Mouse (Mus musculus) liver, embryonic 16.5 days (tissue): Measurements from ENCODE around the gene Olfr1392. TPM values are rescaled to one million over a fixed set of nuclear protein-coding genes. Genes with fewer than 3 reads are reported as not detected.

Experiments
- ATAC-seq: fragments of 200-750 bp; cut with Nextera tagmentation; 2 replicates; pipeline ENCODE4 v1.8.0; 2017; ENCODE audit warnings: low read depth, mild to moderate bottlenecking, moderate number of reproducible peaks, moderate library complexity
- H3K27ac ChIP-seq: fragments of 300-500 bp; sonication (generic); 2 replicates; pipeline ENCODE4 v1.5.1; 2014; ENCODE audit warnings: mild to moderate bottlenecking, low read length
- H3K27me3 ChIP-seq: fragments of 300-500 bp; sonication (generic); 2 replicates; pipeline ENCODE4 v1.6.1; 2014; ENCODE audit warnings: low read depth, low read length, mixed read lengths; ENCODE audit not compliant: control insufficient read depth, insufficient read depth
- H3K36me3 ChIP-seq: fragments of 300-500 bp; sonication (generic); 2 replicates; pipeline ENCODE4 v1.6.1; 2014; ENCODE audit warnings: mild to moderate bottlenecking; ENCODE audit not compliant: control insufficient read depth, insufficient read depth
- H3K4me1 ChIP-seq: fragments of 300-500 bp; sonication (generic); 2 replicates; pipeline ENCODE4 v1.6.1; 2014; ENCODE audit warnings: low read depth, low read length, mixed read lengths; ENCODE audit not compliant: control insufficient read depth
- H3K4me2 ChIP-seq: fragments of 300-500 bp; sonication (generic); 2 replicates; pipeline ENCODE4 v1.6.1; 2014; ENCODE audit warnings: low read depth, low read length, mixed read lengths
- H3K4me3 ChIP-seq: fragments of 300-500 bp; sonication (generic); 2 replicates; pipeline ENCODE4 v1.5.1; 2014; ENCODE audit warnings: low read depth, mild to moderate bottlenecking, low read length
- H3K9ac ChIP-seq: fragments of 300-500 bp; sonication (generic); 2 replicates; pipeline ENCODE4 v1.6.1; 2014; ENCODE audit warnings: low read depth, low read length
- H3K9me3 ChIP-seq: fragments of 300-500 bp; sonication (generic); replicated peaks from 2 replicates; pipeline ENCODE4 v1.6.1; 2016; ENCODE audit warnings: low read length; ENCODE audit not compliant: control insufficient read depth
- WGBS: fragments of 180-500 bp; shearing (Covaris S2); extraction: QIAGEN DNeasy Blood & Tissue Kit; methylation state at CpG from one replicate; pipeline ENCODE4 v1.1.7; 2014; ENCODE audit not compliant: insufficient replicate concordance; 5-methylcytosine and 5-hydroxymethylcytosine counted together
- polyA plus RNA-seq: library from polyadenylated mRNA; unstranded; fragments of >200 nt; fragmentation: Nextera tagmentation; extraction: Ambion mirVana; gene quantifications from 2 replicates; pipeline ENCODE4 v1.2.1, GENCODE M21; 2015

The Olfr1392 gene
- polyA plus RNA-seq, 1 experiment from 2014 or later = not detected

DNA sequence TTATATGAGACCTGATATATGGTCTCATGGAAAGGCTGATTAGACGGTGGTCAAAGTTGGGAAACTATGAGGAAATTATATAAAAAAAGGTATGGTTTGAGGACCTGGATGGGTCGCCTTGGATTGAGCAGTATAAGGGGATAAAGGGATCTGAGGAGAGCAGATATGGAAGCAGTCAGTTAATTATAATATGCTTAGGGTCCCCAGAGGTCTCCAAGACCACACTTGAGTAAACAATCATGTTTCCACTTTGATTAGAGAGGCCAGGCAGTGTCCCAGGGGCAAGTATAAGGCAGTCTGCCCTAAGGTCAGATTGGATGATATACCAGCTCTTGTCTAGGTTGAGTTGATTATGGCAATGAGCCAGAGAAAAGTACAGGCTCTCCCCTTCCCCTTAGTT, 37.4 kb downstream of the Olfr1392 start, which contains the start of gene Olfr1391:
Olfr1391 (plus strand) TSS at position 301 of the 400 bp plus-strand sequence.
- Histone ChIP-seq H3K27me3 (no peaks in the 10 kb centered on the region), H3K9ac (no peak within 1 kb of the TSS), H3K27ac (no peak within 1 kb of the TSS), H3K4me2 (no peak within 1 kb of the TSS), H3K4me1 (no peaks in the 10 kb centered on the region), H3K4me3 (no peak within 1 kb of the TSS), H3K9me3 (no peaks in the 10 kb centered on the region), H3K36me3 (no peaks in the 10 kb centered on the region)
- no peak for ATAC-seq
- 55% methylated on average over 2 of the region's 2 CpGs for WGBS

GRCm38 (mm10) chr11:49326726-49327125, 41.6 kb downstream of the Olfr1392 start:
- H3K4me3 ChIP-seq = no peak overlapping the region
- H3K36me3 ChIP-seq = no peaks in the 10 kb centered on the region
- H3K9ac ChIP-seq = no peak overlapping the region
- no peak for ATAC-seq
- no peak overlapping the region for H3K4me2 ChIP-seq
- H3K27ac ChIP-seq = no peak overlapping the region
- H3K9me3 ChIP-seq = no peaks in the 10 kb centered on the region
- 57% methylated on average over 3 of the region's 3 CpGs for WGBS
- H3K27me3 ChIP-seq = no peaks in the 10 kb centered on the region
- H3K4me1 ChIP-seq = no peaks in the 10 kb centered on the region

DNA sequence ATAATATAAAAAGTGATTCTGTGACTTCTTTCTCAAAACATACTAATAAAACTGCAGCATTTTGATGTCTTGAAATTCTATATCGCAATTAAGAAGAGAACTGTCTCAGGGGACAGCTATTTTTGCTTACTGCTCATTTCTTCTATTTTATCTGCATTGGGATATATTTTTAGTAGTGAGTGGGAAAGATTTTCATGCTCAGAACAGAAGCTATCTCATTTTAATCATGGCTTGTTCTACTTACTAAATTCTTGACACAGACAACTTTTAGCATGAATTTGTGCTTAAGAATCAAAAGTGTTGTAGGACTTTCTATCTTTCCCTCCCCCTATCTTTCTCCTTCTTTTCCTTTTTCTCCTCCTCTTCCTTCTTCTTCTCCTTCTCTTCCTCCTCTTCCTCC, 44.6 kb downstream of the Olfr1392 start:
- Histone ChIP-seq H3K4me1 (no peaks in the 10 kb centered on the region), H3K27me3 (no peaks in the 10 kb centered on the region), H3K36me3 (no peaks in the 10 kb centered on the region), H3K9ac (no peak overlapping the region), H3K27ac (no peak overlapping the region), H3K4me2 (no peak overlapping the region), H3K4me3 (no peak overlapping the region), H3K9me3 (no peaks in the 10 kb centered on the region)
- ATAC-seq = no peak
- 59% methylated on average over 1 of the region's 1 CpGs for WGBS

GRCm38 (mm10) chr11:49334888-49335287, 49.8 kb downstream of the Olfr1392 start, which contains the start of gene Olfr1390:
Gene Olfr1390, plus strand, starts transcription at chr11:49335188.
- 67% methylated on average over 1 of the region's 1 CpGs for WGBS
- Histone ChIP-seq H3K27ac (no peak within 1 kb of the TSS), H3K4me2 (no peak within 1 kb of the TSS), H3K36me3 (no peaks in the 10 kb centered on the region), H3K4me1 (no peaks in the 10 kb centered on the region), H3K9me3 (no peaks in the 10 kb centered on the region), H3K9ac (no peak within 1 kb of the TSS), H3K27me3 (no peaks in the 10 kb centered on the region), H3K4me3 (no peak within 1 kb of the TSS)
- no peak for ATAC-seq

- Histone ChIP-seq H3K27me3 (no peaks in the 10 kb centered on the region), H3K27ac (no peak overlapping the region), H3K9ac (no peak overlapping the region), H3K36me3 (no peaks in the 10 kb centered on the region), H3K4me3 (no peak overlapping the region), H3K4me1 (no peaks in the 10 kb centered on the region), H3K9me3 (no peaks in the 10 kb centered on the region), H3K4me2 (no peak overlapping the region)
- WGBS = 19% methylated on average over 4 of the region's 4 CpGs
- ATAC-seq = no peak
These were observed 52.2 kb downstream of the Olfr1392 start for GRCm38 (mm10) chr11:49337150-49337832.

Other genes starting within 250 kb of the Olfr1392 start
- 1.3 and 1.5 TPM in 2 replicates for gene 9930111J21Rik2, start 234.0 kb upstream of the Olfr1392 start, polyA plus RNA-seq
- 0.35 and 0.57 TPM in 2 replicates for gene Tgtp2, start 221.1 kb upstream of the Olfr1392 start, polyA plus RNA-seq
- gene Ifi47, start 208.7 kb upstream of the Olfr1392 start, polyA plus RNA-seq = 7.0 and 7.9 TPM in 2 replicates
- gene Olfr1396, start 170.4 kb upstream of the Olfr1392 start, polyA plus RNA-seq = not detected in 2 replicates
- gene Olfr1395, start 143.0 kb upstream of the Olfr1392 start, polyA plus RNA-seq = not detected in 2 replicates
- not detected in 2 replicates for gene Olfr1394, start 130.9 kb upstream of the Olfr1392 start, polyA plus RNA-seq
- gene Btnl9, start 98.1 kb upstream of the Olfr1392 start, polyA plus RNA-seq = 1.3 and 1.4 TPM in 2 replicates
- gene Zfp62, start 82.0 kb upstream of the Olfr1392 start, polyA plus RNA-seq = 11.1 and 11.7 TPM in 2 replicates
- gene Mgat1, start 41.1 kb upstream of the Olfr1392 start, polyA plus RNA-seq = 41.5 TPM in 2 replicates
- 0.06 TPM in 1 of 2 replicates, not detected in the other for gene Olfr1393, start 7.0 kb upstream of the Olfr1392 start, polyA plus RNA-seq
- not detected in 2 replicates for gene Olfr10, start 19.5 kb downstream of the Olfr1392 start, polyA plus RNA-seq
- gene Olfr1391, start 37.5 kb downstream of the Olfr1392 start, polyA plus RNA-seq = not detected in 2 replicates
- not detected in 2 replicates for gene Olfr1390, start 49.9 kb downstream of the Olfr1392 start, polyA plus RNA-seq
- not detected in 2 replicates for gene Olfr1389, start 137.8 kb downstream of the Olfr1392 start, polyA plus RNA-seq
- gene Olfr1388, start 151.3 kb downstream of the Olfr1392 start, polyA plus RNA-seq = 0.02 TPM in 1 of 2 replicates, not detected in the other
- not detected in 2 replicates for gene Olfr1387, start 170.1 kb downstream of the Olfr1392 start, polyA plus RNA-seq
- not detected in 2 replicates for gene Olfr1386, start 179.8 kb downstream of the Olfr1392 start, polyA plus RNA-seq
- not detected in 2 replicates for gene Olfr1385, start 203.8 kb downstream of the Olfr1392 start, polyA plus RNA-seq
- not detected in 2 replicates for gene Olfr1384, start 221.4 kb downstream of the Olfr1392 start, polyA plus RNA-seq
- not detected in 2 replicates for gene Olfr1383, start 234.4 kb downstream of the Olfr1392 start, polyA plus RNA-seq
- not detected in 2 replicates for gene Olfr1382, start 243.0 kb downstream of the Olfr1392 start, polyA plus RNA-seq